Mouse (Mus musculus) kidney, adult 2 months (tissue): ENCODE measurements around the gene Ppp1r14a. TPM values are rescaled to one million over a fixed set of nuclear protein-coding genes. Genes with fewer than 3 reads are reported as not detected.

Experiments
- DNase-seq: peaks from one replicate; pipeline ENCODE4 v3.0.0; 2021
- H3K27ac ChIP-seq: fragments of 200-500 bp; 2 replicates; pipeline ENCODE4 v1.5.1; 2012; ENCODE audit warnings: low read depth, low read length, control low read depth, inconsistent platforms; ENCODE audit not compliant: insufficient read depth
- H3K27me3 ChIP-seq: fragments of 200-500 bp; replicated peaks from 2 replicates; pipeline ENCODE4 v1.6.1; 2012; ENCODE audit warnings: mild to moderate bottlenecking, moderate library complexity, low read length, inconsistent platforms; ENCODE audit not compliant: control insufficient read depth, insufficient read depth
- H3K36me3 ChIP-seq: fragments of 200-500 bp; 2 replicates; pipeline ENCODE4 v1.6.1; 2012; ENCODE audit warnings: mild to moderate bottlenecking, moderate library complexity, low read length, inconsistent platforms; ENCODE audit not compliant: control insufficient read depth, insufficient read depth
- H3K4me1 ChIP-seq: fragments of 200-500 bp; 2 replicates; pipeline ENCODE4 v1.6.1; 2011; ENCODE audit warnings: low read length; ENCODE audit not compliant: control insufficient read depth, insufficient read depth
- H3K4me3 ChIP-seq: fragments of 200-500 bp; 2 replicates; pipeline ENCODE4 v1.5.1; 2011; ENCODE audit warnings: mild to moderate bottlenecking, low read depth, low read length, control low read depth; ENCODE audit not compliant: insufficient read depth
- CTCF ChIP-seq: fragments of 200-500 bp; conservative IDR thresholded peaks from 2 replicates; pipeline ENCODE4 v1.5.1; 2011; ENCODE audit warnings: low read depth, mild to moderate bottlenecking, control low read depth, low read length, moderate library complexity, mixed read lengths; ENCODE audit not compliant: insufficient read depth, insufficient read length
- POLR2A ChIP-seq: fragments of 200-500 bp; IDR thresholded peaks from one replicate; pipeline ENCODE4 v1.6.1; 2011; ENCODE audit warnings: low read depth, low read length, control low read depth
- WGBS: fragments of 180-500 bp; shearing (Covaris S2); methylation state at CpG from one replicate; pipeline ENCODE4 v1.1.7; 2018; 5-methylcytosine and 5-hydroxymethylcytosine counted together
- polyA plus RNA-seq: library from polyadenylated mRNA; depleted of rRNA; stranded (reverse); fragments of >200 nt; gene quantifications from 2 replicates; pipeline ENCODE4 v1.2.3, GENCODE M21; 2012

Gene Ppp1r14a
- polyA plus RNA-seq, 1 experiment, result 12.3 TPM

DNA sequence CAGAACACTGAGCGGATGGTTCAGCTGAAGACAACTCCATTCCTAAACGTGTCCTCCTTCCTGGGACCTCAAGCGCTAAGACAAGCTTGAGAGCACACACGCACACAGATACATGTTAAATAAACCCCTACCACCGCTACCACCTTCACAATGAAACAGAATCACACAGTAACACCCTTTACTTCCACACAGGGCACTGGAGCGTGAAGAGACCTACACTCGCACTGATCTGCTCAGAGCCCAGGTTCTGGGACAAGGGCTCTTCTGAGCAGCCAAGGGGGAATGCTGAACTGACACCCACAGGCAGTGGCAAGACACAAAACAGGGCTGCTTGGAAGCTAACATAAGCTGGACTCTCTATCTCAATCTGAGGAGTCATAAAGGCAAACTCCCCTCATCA, 23.5 kb upstream of the Ppp1r14a start:
- 47% methylated on average over 7 of the region's 7 CpGs for WGBS
- no peaks in the 10 kb centered on the region for H3K27me3 ChIP-seq
- no peaks in the 10 kb centered on the region for H3K36me3 ChIP-seq
- TF ChIP-seq CTCF (no peak), POLR2A (no peak)
- no peak overlapping the region for H3K4me3 ChIP-seq
- DNase-seq, result peak; percentile 33
- peak overlapping the region; percentile 72 for H3K27ac ChIP-seq
- H3K4me1 ChIP-seq, result peaks cover 50% of the 10 kb centered on the region

GRCm38 (mm10) chr7:29266931-29267330, 22.2 kb upstream of the Ppp1r14a start:
- Histone ChIP-seq H3K27me3 (no peaks in the 10 kb centered on the region), H3K4me1 (peaks cover 56% of the 10 kb centered on the region), H3K27ac (peak overlapping the region; percentile 40; the same call in 1 of the 2 replicates), H3K36me3 (no peaks in the 10 kb centered on the region), H3K4me3 (no peak overlapping the region)
- peak; percentile 91 for DNase-seq
- 38% methylated on average over 4 of the region's 4 CpGs for WGBS
- no peak for TF ChIP-seq POLR2A
- TF ChIP-seq CTCF, result no peak

GRCm38 (mm10) chr7:29270445-29270844, 18.7 kb upstream of the Ppp1r14a start:
- Histone ChIP-seq H3K36me3 (no peaks in the 10 kb centered on the region), H3K27me3 (no peaks in the 10 kb centered on the region), H3K27ac (peak overlapping the region; percentile 41; the same call in 1 of the 2 replicates), H3K4me3 (no peak overlapping the region), H3K4me1 (peaks cover 34% of the 10 kb centered on the region)
- TF ChIP-seq CTCF (no peak), POLR2A (no peak)
- WGBS, result 80% methylated on average over 4 of the region's 4 CpGs
- no peak for DNase-seq

DNA sequence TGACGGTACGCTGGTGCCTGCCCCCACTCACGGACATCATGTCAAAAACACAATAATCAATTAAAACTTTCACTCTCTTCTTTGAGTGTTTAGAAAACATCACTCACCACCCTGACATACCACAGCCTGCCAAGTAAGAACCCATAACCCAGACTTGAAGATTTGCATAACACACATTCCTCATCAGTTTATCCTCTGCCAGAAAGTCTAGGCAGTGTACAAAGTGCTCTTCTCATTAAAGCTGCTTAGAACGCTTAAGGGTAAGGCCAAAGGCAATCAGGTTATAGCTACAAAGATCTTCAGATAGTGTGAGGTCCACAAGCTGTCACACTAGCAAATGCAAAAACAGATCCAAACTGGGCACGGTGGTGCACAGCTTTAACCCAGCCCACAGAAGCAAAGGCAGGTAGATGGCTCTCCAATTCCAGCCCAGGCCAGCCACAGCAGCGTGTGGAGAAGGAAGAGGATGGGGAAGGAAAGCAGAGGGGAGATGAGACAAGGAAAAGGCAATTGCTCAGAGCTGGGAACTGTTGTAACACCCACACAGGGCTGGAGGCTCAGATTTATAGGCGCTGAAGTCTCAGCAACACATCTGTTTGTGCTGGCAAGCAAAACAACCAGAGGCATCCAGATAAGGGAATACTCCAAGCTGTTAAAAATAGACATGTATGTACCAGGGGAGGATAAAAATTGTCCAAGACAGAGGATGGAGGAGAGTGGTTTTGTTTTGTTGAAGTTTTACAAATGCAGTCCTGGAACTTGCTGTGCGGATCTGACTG, 17.2 kb upstream of the Ppp1r14a start:
- Histone ChIP-seq H3K36me3 (no peaks in the 10 kb centered on the region), H3K27me3 (no peaks in the 10 kb centered on the region), H3K27ac (peak overlapping the region; percentile 66), H3K4me3 (no peak overlapping the region), H3K4me1 (peaks cover 33% of the 10 kb centered on the region)
- DNase-seq, result peak; percentile 70
- TF ChIP-seq CTCF (no peak), POLR2A (no peak)
- 38% methylated on average over 8 of the region's 8 CpGs for WGBS

- H3K27ac ChIP-seq, result peak overlapping the region; percentile 75
- TF ChIP-seq POLR2A (no peak), CTCF (no peak)
- WGBS, result 10% methylated on average over 5 of the region's 5 CpGs
- peaks cover 32% of the 10 kb centered on the region for H3K4me1 ChIP-seq
- H3K4me3 ChIP-seq, result no peak overlapping the region
- no peaks in the 10 kb centered on the region for H3K36me3 ChIP-seq
- DNase-seq, result peak; percentile 92
- no peaks in the 10 kb centered on the region for H3K27me3 ChIP-seq
These were observed 12.4 kb upstream of the Ppp1r14a start for GRCm38 (mm10) chr7:29276715-29277114.

- Histone ChIP-seq H3K27ac (peak overlapping the region; percentile 75), H3K4me1 (peaks cover 32% of the 10 kb centered on the region), H3K27me3 (no peaks in the 10 kb centered on the region), H3K4me3 (no peak overlapping the region), H3K36me3 (no peaks in the 10 kb centered on the region)
- TF ChIP-seq CTCF (no peak), POLR2A (no peak)
- WGBS, result 65% methylated on average over 4 of the region's 4 CpGs
- DNase-seq, result no peak
These were observed 11.6 kb upstream of the Ppp1r14a start for GRCm38 (mm10) chr7:29277510-29277909.

DNA sequence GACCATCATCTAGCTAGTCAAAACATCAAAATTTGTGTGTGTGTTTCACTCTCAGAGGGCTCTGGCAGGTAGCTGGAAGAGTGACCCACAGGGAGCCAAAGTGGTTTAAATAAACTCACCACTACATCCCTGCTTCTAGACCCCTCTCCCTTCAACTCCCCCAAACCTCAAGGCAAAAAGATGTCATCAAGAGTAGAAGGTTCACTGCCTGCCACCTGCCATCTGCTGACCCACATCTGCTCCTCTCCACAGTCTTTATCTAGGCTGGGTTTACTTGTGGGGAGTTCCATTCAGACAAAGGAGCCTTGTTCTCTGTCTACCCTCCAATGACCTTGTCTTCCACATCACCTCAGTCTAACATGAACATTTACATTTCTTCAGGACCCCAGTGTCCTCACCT, 9.8 kb upstream of the Ppp1r14a start:
- Histone ChIP-seq H3K4me1 (peaks cover 32% of the 10 kb centered on the region), H3K36me3 (no peaks in the 10 kb centered on the region)

More for the DNA sequence above, 9.8 kb upstream of the Ppp1r14a start:
- Histone ChIP-seq H3K4me3 (no peak overlapping the region), H3K27me3 (no peaks in the 10 kb centered on the region), H3K27ac (no peak overlapping the region; the same call in 1 of the 2 replicates)
- TF ChIP-seq POLR2A, result no peak
- no peak for TF ChIP-seq CTCF
- DNase-seq, result no peak
